Mouse (Mus musculus) liver, embryonic 12.5 days (tissue): ENCODE data around the gene Strn3. TPM values are rescaled to one million over a fixed set of nuclear protein-coding genes. Genes with fewer than 3 reads are reported as not detected.
"Not testable (repeated sequence)": the region's sequence is repeated elsewhere in the genome, so short reads cannot be mapped to it uniquely, and the experiment has no call there.

Source experiments
- ATAC-seq: fragments of 200-750 bp; cut with Nextera tagmentation; 2 replicates; pipeline ENCODE4 v1.8.0; 2017; ENCODE audit warnings: moderate number of reproducible peaks, mild to moderate bottlenecking, moderate library complexity
- H3K27ac ChIP-seq: fragments of 300-500 bp; sonication (generic); 2 replicates; pipeline ENCODE4 v1.5.1; 2016; ENCODE audit warnings: mild to moderate bottlenecking
- H3K27me3 ChIP-seq: fragments of 300-500 bp; sonication (generic); replicated peaks from 2 replicates; pipeline ENCODE4 v1.6.1; 2016; ENCODE audit warnings: mild to moderate bottlenecking, moderate library complexity
- H3K36me3 ChIP-seq: fragments of 300-500 bp; sonication (generic); 2 replicates; pipeline ENCODE4 v1.6.1; 2016; ENCODE audit warnings: mild to moderate bottlenecking, moderate library complexity
- H3K4me1 ChIP-seq: fragments of 300-500 bp; sonication (generic); 2 replicates; pipeline ENCODE4 v1.6.1; 2016
- H3K4me2 ChIP-seq: fragments of 300-500 bp; sonication (generic); 2 replicates; pipeline ENCODE4 v1.6.1; 2016; ENCODE audit warnings: mild to moderate bottlenecking, moderate library complexity
- H3K4me3 ChIP-seq: fragments of 300-500 bp; sonication (generic); 2 replicates; pipeline ENCODE4 v1.5.1; 2016; ENCODE audit warnings: mild to moderate bottlenecking, moderate library complexity
- H3K9ac ChIP-seq: fragments of 300-500 bp; sonication (generic); 2 replicates; pipeline ENCODE4 v1.6.1; 2016; ENCODE audit warnings: mild to moderate bottlenecking, moderate library complexity
- H3K9me3 ChIP-seq: fragments of 300-500 bp; sonication (generic); replicated peaks from 2 replicates; pipeline ENCODE4 v1.6.1; 2016; ENCODE audit warnings: mild to moderate bottlenecking, moderate library complexity
- WGBS: fragments of 180-500 bp; shearing (Covaris S2); methylation state at CpG from one replicate; pipeline ENCODE4 v1.1.7; 2016; ENCODE audit not compliant: insufficient replicate concordance; 5-methylcytosine and 5-hydroxymethylcytosine counted together
- polyA plus RNA-seq: library from polyadenylated mRNA; unstranded; fragments of >200 nt; fragmentation: Nextera tagmentation; extraction: Ambion mirVana; gene quantifications from 2 replicates; pipeline ENCODE4 v1.2.1, GENCODE M21; 2016

Gene Strn3
- polyA plus RNA-seq, 1 experiment from 2014 or later: 27.3 TPM

DNA sequence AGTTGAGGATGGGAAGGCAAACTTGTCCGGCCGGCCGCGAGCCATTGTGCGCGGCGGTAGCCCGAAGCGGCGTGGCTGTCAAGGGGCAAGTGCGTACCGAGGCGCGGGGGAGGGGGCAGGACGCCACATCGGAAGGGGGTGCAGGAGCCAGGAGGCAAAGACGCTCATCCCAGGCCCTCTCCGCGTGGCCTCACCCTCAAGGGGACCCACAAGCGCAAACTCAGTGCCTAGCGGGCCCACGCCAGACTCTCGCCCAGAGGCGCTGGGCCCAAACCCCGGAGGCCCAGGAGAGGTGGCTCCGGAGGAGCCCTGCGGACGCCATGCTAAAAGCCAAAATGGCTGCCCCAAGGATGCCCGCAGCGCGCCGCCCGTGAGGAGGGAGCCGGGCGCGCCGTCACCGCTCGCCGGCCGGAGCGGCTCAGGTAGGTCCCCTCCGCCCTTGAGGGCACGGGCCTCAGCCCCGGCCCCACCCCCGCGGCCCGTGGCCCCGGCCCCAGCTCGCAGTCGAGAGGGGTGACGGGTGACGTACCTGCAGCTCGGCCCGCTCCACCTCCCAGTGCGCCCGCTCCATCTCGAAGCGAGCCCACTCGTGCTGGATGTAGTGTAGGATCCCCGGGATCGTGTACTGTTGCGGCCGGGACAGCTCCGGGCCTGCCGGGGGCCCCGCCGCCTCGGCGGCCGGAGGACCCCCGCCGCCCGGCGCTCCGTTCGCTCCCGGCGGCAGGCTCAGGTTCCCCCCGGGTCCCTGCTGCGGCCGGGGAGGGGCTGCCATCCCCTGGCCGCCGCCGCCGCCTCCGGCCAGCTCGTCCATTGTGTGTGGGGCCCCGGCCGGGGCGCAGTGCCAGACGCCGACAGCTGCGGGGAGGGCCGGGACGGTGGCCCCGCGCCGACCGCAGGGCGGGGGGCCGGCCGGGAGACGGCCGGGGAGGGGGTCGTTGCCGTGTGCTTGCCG lies 528 bp downstream of the Strn3 start, which contains the start of gene Ap4s1:
Ap4s1 (plus strand) TSS at position 141 of the 952 bp plus-strand sequence.
- peak; percentile 72 for ATAC-seq

DNA sequence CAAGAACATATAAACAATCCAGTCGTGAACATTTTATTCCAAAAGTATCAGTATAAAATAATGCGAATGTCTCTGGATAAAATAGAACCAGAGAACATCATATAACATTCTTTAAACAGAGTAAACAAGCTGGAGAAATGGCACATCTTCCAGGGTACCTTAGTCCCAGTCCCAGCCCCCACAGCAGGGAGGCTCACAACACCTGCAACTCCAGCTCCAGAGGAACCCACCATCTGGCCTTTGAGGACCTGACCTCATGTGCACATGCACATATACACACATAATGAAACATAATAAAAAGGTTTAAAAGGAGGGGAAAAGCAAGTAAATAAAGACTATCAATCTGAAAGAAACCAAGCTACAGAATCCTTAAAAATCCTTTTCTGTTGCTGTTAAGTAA lies 3.2 kb downstream of the Strn3 start:
- Histone ChIP-seq H3K36me3 (no peaks in the 10 kb centered on the region; the same call in 1 of the 2 replicates), H3K4me2 (no peak overlapping the region), H3K27me3 (no peaks in the 10 kb centered on the region), H3K27ac (no peak overlapping the region), H3K9me3 (no peaks in the 10 kb centered on the region), H3K4me1 (peaks cover 38% of the 10 kb centered on the region), H3K4me3 (no peak overlapping the region), H3K9ac (no peak overlapping the region)
- no peak for ATAC-seq
- 82% methylated on average over 2 of the region's 2 CpGs for WGBS

More for the DNA sequence above, 528 bp downstream of the Strn3 start, which contains the start of gene Ap4s1:
- 1% methylated on average over 101 of the region's 108 CpGs for WGBS
- Histone ChIP-seq H3K9ac (peak within 1 kb of the TSS; percentile 100), H3K4me3 (peak within 1 kb of the TSS; percentile 99), H3K4me2 (peak within 1 kb of the TSS; percentile 83), H3K36me3 (no peaks in the 10 kb centered on the region; the same call in 1 of the 2 replicates), H3K9me3 (no peaks in the 10 kb centered on the region), H3K27me3 (no peaks in the 10 kb centered on the region), H3K4me1 (peaks cover 59% of the 10 kb centered on the region), H3K27ac (peak within 1 kb of the TSS; percentile 99)

GRCm38 (mm10) chr12:51678844-51679243 lies 12.9 kb downstream of the Strn3 start:
- Histone ChIP-seq H3K27ac (no peak overlapping the region), H3K9ac (no peak overlapping the region), H3K27me3 (no peaks in the 10 kb centered on the region), H3K4me3 (no peak overlapping the region), H3K4me2 (no peak overlapping the region), H3K9me3 (no peaks in the 10 kb centered on the region), H3K4me1 (peaks cover 47% of the 10 kb centered on the region), H3K36me3 (peaks cover 9% of the 10 kb centered on the region; the same call in 1 of the 2 replicates)
- 0 out of 2 replicates have a peak, but pooled peaks have one; percentile 57 for ATAC-seq
- WGBS: 73% methylated on average over 1 of the region's 1 CpGs

DNA sequence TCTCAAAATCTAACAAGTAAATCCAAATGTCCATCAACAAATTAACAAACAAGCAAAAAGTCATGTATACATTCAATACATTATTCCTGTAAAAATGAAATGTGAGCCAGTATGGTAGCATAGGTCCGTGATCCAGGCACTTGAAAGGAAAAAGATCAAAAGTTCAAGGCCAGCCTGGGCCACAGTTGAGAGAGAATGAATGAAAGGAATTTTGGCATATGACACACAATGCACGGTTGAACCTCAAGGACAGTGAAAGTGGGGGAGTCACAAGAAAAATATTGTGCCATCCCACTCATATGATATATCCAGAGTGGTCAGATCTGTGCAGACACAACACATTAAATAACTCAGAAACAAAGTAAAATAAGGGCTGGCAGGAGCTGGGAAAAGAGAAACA lies 15.3 kb downstream of the Strn3 start:
- H3K4me2 ChIP-seq: no peak overlapping the region
- H3K36me3 ChIP-seq: 0 out of 2 replicates have a peak, but pooled peaks cover 2% of the 10 kb centered on the region
- 72% methylated on average over 2 of the region's 2 CpGs for WGBS
- ATAC-seq: no peak
- H3K4me3 ChIP-seq: no peak overlapping the region
- H3K9ac ChIP-seq: no peak overlapping the region
- no peaks in the 10 kb centered on the region for H3K27me3 ChIP-seq
- peaks cover 57% of the 10 kb centered on the region for H3K4me1 ChIP-seq
- H3K27ac ChIP-seq: no peak overlapping the region
- H3K9me3 ChIP-seq: no peaks in the 10 kb centered on the region

- H3K9me3 ChIP-seq: no peaks in the 10 kb centered on the region
- WGBS: 51% methylated on average over 4 of the region's 4 CpGs
- H3K36me3 ChIP-seq: no peaks in the 10 kb centered on the region
- no peak overlapping the region for H3K9ac ChIP-seq
- no peak overlapping the region for H3K4me3 ChIP-seq
- ATAC-seq: peak; percentile 51; the same call in 1 of the 2 replicates
- no peaks in the 10 kb centered on the region for H3K27me3 ChIP-seq
- peaks cover 41% of the 10 kb centered on the region for H3K4me1 ChIP-seq
- H3K4me2 ChIP-seq: no peak overlapping the region
- H3K27ac ChIP-seq: no peak overlapping the region
Measured at GRCm38 (mm10) chr12:51673270-51673669, 18.4 kb downstream of the Strn3 start.

DNA sequence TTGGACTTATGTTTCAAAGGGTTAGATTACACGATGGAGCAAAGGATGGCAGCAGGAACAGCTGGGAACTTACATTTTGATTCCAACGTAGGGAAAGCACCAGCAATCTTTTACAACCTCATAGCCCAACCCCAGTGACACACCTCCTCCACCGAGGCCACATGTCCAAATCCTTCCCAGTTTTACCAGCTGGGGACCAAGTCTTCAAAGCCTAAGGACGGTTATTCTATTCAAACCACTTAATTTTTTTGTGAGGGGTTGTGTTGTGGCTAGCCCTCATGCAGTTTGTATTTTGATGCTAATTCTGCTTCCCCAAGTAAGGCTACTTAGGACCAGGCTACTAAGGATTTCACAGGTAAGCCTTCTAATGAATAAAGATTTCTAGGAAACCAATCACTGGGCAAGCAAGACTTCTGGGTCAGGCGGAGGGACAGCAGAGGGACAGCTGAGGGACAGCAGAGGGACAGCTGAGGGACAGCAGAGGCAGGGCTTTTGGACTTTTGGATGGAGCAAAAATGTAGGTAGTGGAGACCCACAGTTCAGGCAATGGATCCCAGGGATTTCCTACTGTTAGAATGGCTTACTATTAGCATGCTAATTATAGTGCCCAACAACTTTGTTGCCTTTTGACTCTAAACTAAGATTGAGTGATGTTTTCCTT lies 20.3 kb downstream of the Strn3 start:
- WGBS: 57% methylated on average over 5 of the region's 5 CpGs

GRCm38 (mm10) chr12:51666708-51667430 lies 24.8 kb downstream of the Strn3 start:
- H3K27me3 ChIP-seq: no peaks in the 10 kb centered on the region
- no peaks in the 10 kb centered on the region for H3K36me3 ChIP-seq
- H3K9ac ChIP-seq: no peak overlapping the region
- no peak overlapping the region for H3K4me2 ChIP-seq
- no peaks in the 10 kb centered on the region for H3K9me3 ChIP-seq
- H3K27ac ChIP-seq: no peak overlapping the region
- H3K4me1 ChIP-seq: peaks cover 37% of the 10 kb centered on the region
- no peak for ATAC-seq
- WGBS: 70% methylated on average over 4 of the region's 4 CpGs
- H3K4me3 ChIP-seq: no peak overlapping the region

More for the DNA sequence above, 20.3 kb downstream of the Strn3 start:
- no peak overlapping the region for H3K4me3 ChIP-seq
- H3K27ac ChIP-seq: no peak overlapping the region
- no peak overlapping the region for H3K9ac ChIP-seq
- no peaks in the 10 kb centered on the region for H3K27me3 ChIP-seq
- H3K4me2 ChIP-seq: no peak overlapping the region
- no peak for ATAC-seq
- no peaks in the 10 kb centered on the region for H3K36me3 ChIP-seq
- peaks cover 42% of the 10 kb centered on the region for H3K4me1 ChIP-seq
- no peaks in the 10 kb centered on the region for H3K9me3 ChIP-seq

GRCm38 (mm10) chr12:51663908-51664307 lies 27.8 kb downstream of the Strn3 start:
- Histone ChIP-seq H3K4me3 (no peak overlapping the region), H3K9ac (no peak overlapping the region), H3K27ac (no peak overlapping the region), H3K4me1 (peaks cover 37% of the 10 kb centered on the region), H3K27me3 (no peaks in the 10 kb centered on the region), H3K4me2 (no peak overlapping the region), H3K9me3 (no peaks in the 10 kb centered on the region), H3K36me3 (no peaks in the 10 kb centered on the region)
- ATAC-seq: no peak

DNA sequence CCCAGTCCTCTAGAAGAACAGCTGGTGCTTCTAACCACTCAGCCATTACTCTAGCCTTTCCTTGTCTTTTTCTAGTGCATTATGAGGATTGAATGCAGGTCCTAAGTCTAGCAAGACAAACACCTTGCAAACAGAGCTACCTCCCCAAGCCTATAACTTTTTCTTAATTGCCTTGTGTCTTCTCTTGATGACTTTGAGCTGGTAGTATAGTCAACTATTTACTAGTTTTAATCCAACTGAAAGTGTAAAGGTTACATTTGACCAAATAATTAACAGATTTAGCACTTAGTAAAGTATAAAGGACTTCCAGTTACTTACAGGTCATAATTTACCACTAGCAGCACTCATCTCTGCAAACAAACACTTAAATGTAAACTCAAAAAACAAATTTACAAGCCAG lies 28.7 kb downstream of the Strn3 start:
- H3K9ac ChIP-seq: no peak overlapping the region
- H3K4me2 ChIP-seq: no peak overlapping the region
- no peak overlapping the region for H3K27ac ChIP-seq
- H3K9me3 ChIP-seq: no peaks in the 10 kb centered on the region
- H3K4me3 ChIP-seq: no peak overlapping the region
- peaks cover 37% of the 10 kb centered on the region for H3K4me1 ChIP-seq
- no peak for ATAC-seq
- no peaks in the 10 kb centered on the region for H3K27me3 ChIP-seq
- H3K36me3 ChIP-seq: no peaks in the 10 kb centered on the region; the same call in 1 of the 2 replicates

DNA sequence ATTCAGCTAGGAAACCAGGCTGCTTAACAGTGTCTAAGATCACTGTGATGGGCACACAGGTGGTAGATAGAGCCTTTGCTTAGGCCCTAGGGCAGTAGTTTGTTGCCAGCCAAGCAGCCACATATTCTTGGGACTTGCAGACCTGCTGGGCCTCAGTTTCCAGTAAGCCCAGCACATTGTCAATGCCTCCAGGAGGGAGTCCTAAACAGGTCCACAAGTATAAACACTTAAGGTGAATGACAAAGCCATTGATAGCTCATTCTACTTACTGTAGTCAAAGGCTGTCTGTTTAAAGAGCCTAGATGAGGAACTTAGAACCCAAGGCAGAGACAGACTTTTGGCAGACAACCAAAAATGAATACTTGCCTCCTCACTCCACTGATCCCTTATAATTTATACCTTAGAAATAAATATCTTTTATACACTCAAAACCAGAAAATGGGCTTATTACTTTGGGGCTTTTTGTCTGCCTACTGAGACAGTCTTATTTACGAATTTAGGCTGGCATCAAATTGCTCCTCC lies 35.7 kb downstream of the Strn3 start:
- Histone ChIP-seq H3K4me2 (no peak overlapping the region), H3K4me3 (no peak overlapping the region), H3K4me1 (no peaks in the 10 kb centered on the region)

DNA sequence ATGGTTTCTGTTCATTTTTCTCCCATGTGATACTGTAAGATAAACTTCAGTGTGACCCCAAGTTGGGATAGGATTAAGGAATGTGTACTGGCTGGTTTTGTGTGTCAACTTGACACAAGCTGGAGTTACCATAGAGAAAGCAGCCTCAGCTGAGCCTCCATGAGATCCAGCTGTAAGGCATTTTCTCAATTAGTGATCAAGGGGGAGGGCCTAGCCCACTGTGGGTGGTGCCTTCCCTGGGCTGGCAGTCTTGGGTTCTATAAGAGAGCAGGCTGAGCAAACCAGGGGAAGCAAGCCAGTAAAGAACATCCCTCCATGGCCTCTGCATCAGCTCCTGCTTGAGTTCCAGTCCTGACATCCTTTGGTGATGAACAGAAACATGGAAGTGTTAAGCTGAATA lies 42.3 kb downstream of the Strn3 start:
- peaks cover 53% of the 10 kb centered on the region for H3K36me3 ChIP-seq
- not testable (repeated sequence) for ATAC-seq, H3K27me3 ChIP-seq, H3K4me1 ChIP-seq, H3K9ac ChIP-seq, H3K4me2 ChIP-seq, H3K4me3 ChIP-seq, H3K9me3 ChIP-seq, H3K27ac ChIP-seq

More for the DNA sequence above, 35.7 kb downstream of the Strn3 start:
- no peaks in the 10 kb centered on the region for H3K27me3 ChIP-seq
- H3K27ac ChIP-seq: no peak overlapping the region
- WGBS: 73% methylated on average over 1 of the region's 1 CpGs
- H3K9ac ChIP-seq: no peak overlapping the region
- peaks cover 29% of the 10 kb centered on the region for H3K36me3 ChIP-seq
- H3K9me3 ChIP-seq: no peaks in the 10 kb centered on the region
- ATAC-seq: no peak
